Mouse (Mus musculus) liver, embryonic 15.5 days (tissue): Measurements from ENCODE around the gene Pla2g6. TPM values are rescaled to one million over a fixed set of nuclear protein-coding genes. Genes with fewer than 3 reads are reported as not detected.

Experiments
- ATAC-seq: fragments of 200-750 bp; cut with Nextera tagmentation; 2 replicates; pipeline ENCODE4 v1.8.0; 2017; ENCODE audit warnings: moderate number of reproducible peaks, mild to moderate bottlenecking, moderate library complexity; ENCODE audit not compliant: insufficient read depth
- H3K27ac ChIP-seq: fragments of 300-500 bp; sonication (generic); replicated peaks from 2 replicates; pipeline ENCODE4 v1.5.1; 2015; ENCODE audit warnings: mild to moderate bottlenecking, inconsistent platforms
- H3K27me3 ChIP-seq: fragments of 300-500 bp; sonication (generic); 2 replicates; pipeline ENCODE4 v1.6.1; 2015; ENCODE audit warnings: mild to moderate bottlenecking, inconsistent platforms
- H3K36me3 ChIP-seq: fragments of 300-500 bp; sonication (generic); replicated peaks from 2 replicates; pipeline ENCODE4 v1.6.1; 2015; ENCODE audit warnings: moderate library complexity, mild to moderate bottlenecking, inconsistent platforms
- H3K4me1 ChIP-seq: fragments of 300-500 bp; sonication (generic); replicated peaks from 2 replicates; pipeline ENCODE4 v1.6.1; 2015; ENCODE audit warnings: inconsistent platforms
- H3K4me2 ChIP-seq: fragments of 300-500 bp; sonication (generic); 2 replicates; pipeline ENCODE4 v1.6.1; 2015; ENCODE audit warnings: moderate library complexity, mild to moderate bottlenecking, inconsistent platforms
- H3K4me3 ChIP-seq: fragments of 300-500 bp; sonication (generic); replicated peaks from 2 replicates; pipeline ENCODE4 v1.5.1; 2015; ENCODE audit warnings: mild to moderate bottlenecking, inconsistent platforms
- H3K9ac ChIP-seq: fragments of 300-500 bp; sonication (generic); 2 replicates; pipeline ENCODE4 v1.6.1; 2015; ENCODE audit warnings: moderate library complexity, mild to moderate bottlenecking, inconsistent platforms
- H3K9me3 ChIP-seq: fragments of 300-500 bp; sonication (generic); replicated peaks from 2 replicates; pipeline ENCODE4 v1.6.1; 2016; ENCODE audit warnings: inconsistent platforms
- WGBS: fragments of 180-500 bp; shearing (Covaris S2); methylation state at CpG from one replicate; pipeline ENCODE4 v1.1.7; 2015; ENCODE audit warnings: mixed read lengths; ENCODE audit not compliant: insufficient replicate concordance; 5-methylcytosine and 5-hydroxymethylcytosine counted together
- polyA plus RNA-seq: library from polyadenylated mRNA; unstranded; fragments of >200 nt; fragmentation: Nextera tagmentation; extraction: Ambion mirVana; gene quantifications from 2 replicates; pipeline ENCODE4 v1.2.1, GENCODE M21; 2015

Pla2g6 gene
- polyA plus RNA-seq, 1 experiment from 2014 or later: 14.8 TPM

DNA sequence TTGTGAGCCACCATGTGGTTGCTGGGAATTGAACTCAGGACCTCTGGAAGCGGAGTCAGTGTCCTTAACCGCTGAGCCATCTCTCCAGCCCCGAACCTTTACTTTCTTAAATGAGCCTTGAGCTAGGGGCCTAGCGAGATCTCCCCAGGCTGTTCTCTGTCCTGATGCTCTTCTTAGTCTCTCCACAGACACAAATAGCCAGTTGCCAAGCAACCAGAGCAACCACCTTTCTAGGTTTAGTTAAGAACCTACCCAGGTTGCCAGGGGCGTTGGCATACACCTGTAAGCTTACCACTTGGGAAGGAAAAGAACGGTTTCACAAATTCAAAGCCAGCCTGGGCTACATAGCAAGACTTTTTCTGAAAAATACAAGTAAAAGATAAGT, 1.8 kb upstream of the Pla2g6 start:
- whole genome bisulfite sequencing: 83% methylated on average over 6 of the region's 6 CpGs
- Histone ChIP-seq H3K4me1 (peaks cover 56% of the 10 kb centered on the region), H3K27me3 (no peaks in the 10 kb centered on the region), H3K9ac (no peak overlapping the region), H3K36me3 (no peaks in the 10 kb centered on the region), H3K9me3 (no peaks in the 10 kb centered on the region), H3K4me2 (no peak overlapping the region), H3K27ac (no peak overlapping the region), H3K4me3 (no peak overlapping the region)
- ATAC-seq: no peak

DNA sequence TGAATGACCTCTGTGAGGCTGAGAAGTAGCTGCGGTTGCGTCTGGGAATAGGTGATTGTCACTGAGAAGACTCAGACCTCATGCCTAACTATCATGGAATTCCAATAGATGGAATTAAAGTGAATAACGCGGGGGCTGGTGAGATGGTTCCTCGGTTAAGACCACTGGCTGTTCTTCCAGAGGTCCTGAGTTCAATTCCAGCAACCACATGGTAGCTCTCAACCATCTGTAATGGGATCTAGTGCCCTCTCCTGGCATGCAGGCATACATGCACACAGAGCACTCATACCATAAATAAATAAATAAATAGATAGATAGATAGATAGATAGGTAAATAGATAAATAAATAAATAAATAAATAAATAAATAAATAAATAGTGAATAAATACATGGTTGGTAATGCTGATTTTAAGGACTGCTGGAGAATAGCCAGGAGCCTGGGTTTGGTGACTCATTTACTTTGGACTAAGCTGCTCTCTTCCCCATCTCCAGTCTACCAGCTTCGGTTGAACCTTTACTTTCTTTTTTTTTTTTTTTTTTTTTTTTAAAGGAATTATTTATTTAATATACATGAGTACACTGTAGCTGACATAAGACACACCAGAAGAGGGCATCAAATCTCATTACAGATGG, 1.3 kb upstream of the Pla2g6 start:
- no peak overlapping the region for H3K4me2 ChIP-seq
- peaks cover 60% of the 10 kb centered on the region for H3K4me1 ChIP-seq
- H3K9ac ChIP-seq: no peak overlapping the region
- ATAC-seq: no peak
- no peak overlapping the region for H3K4me3 ChIP-seq
- no peaks in the 10 kb centered on the region for H3K9me3 ChIP-seq
- H3K36me3 ChIP-seq: no peaks in the 10 kb centered on the region
- H3K27me3 ChIP-seq: no peaks in the 10 kb centered on the region
- peak overlapping the region; percentile 90; the same call in 1 of the 2 replicates for H3K27ac ChIP-seq
- WGBS: 84% methylated on average over 6 of the region's 6 CpGs

DNA sequence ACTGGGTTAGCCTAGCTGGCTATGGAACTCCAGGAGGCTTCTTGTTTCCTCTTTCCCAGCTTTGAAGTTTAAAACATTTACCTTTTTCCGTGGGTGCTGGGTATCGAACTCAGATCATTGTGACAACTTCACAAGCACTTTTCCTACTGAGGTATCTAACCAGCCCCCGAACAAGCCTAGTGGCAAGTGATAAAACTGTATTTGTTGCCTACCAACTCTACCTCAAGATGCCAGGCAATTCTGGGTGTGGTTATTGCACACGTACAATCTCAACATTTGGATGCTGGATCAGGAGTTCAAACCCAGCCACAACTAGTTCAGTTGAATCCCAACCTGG, 717 bp upstream of the Pla2g6 start:
- Histone ChIP-seq H3K9ac (no peak overlapping the region; the same call in 1 of the 2 replicates), H3K9me3 (no peaks in the 10 kb centered on the region), H3K27ac (peak overlapping the region; percentile 90; the same call in 1 of the 2 replicates), H3K4me1 (peaks cover 62% of the 10 kb centered on the region), H3K27me3 (no peaks in the 10 kb centered on the region), H3K4me2 (peak overlapping the region; percentile 87), H3K36me3 (no peaks in the 10 kb centered on the region), H3K4me3 (peak overlapping the region; percentile 72; the same call in 1 of the 2 replicates)
- no peak for ATAC-seq
- WGBS: 57% methylated on average over 4 of the region's 4 CpGs

DNA sequence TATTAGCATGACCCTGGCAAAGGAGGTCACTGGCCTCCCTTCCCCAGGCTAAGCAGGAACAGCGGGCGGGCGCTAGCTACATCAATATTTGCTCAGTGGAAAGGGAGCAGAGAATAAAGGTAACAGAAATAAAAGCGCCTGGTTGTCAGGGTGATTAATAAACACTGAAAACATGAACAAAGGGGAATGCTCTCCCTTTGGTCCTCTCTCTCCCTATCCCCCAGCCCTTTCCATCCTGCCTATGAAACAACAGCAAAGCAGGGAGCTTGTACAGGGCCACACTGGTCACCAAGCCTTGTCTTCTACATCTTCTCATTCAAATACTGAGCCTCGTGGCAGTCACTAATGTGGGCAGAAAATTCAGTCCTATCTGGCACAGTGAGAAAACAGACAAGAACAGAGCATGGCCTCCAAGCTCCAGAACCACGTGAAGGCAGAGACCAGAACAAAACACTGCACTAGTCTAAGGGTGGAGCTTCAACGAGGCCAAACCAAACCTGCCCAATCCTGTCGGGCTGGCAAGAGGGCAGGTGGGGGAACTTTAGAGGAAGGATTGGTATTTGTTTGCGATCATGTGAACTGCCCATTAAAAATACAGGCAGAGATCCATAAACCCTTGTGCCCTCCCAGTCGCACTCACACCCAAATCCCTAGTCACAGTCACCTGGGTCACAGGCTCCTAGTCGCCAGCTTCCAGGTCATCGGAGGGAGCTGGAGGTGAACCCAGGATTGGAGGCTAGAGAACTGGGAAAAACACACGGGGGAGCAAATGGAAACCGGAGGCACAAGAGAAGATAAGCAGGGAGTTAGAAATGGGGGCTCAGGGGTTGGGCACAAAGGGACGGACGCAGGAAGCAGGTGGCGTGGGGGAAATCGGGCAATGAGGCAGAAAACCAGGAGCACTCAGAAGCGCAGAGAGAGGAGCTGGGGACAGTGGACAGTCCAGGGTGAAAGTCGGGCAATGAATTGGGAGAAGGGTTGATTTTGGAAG, 924 bp downstream of the Pla2g6 start:
- H3K27ac ChIP-seq: peak overlapping the region; percentile 90
- H3K36me3 ChIP-seq: no peaks in the 10 kb centered on the region
- peak; percentile 10 for ATAC-seq
- no peaks in the 10 kb centered on the region for H3K27me3 ChIP-seq
- H3K4me2 ChIP-seq: peak overlapping the region; percentile 87
- WGBS: 15% methylated on average over 20 of the region's 20 CpGs
- H3K4me3 ChIP-seq: peak overlapping the region; percentile 72
- H3K9ac ChIP-seq: peak overlapping the region; percentile 82
- peaks cover 66% of the 10 kb centered on the region for H3K4me1 ChIP-seq
- no peaks in the 10 kb centered on the region for H3K9me3 ChIP-seq

DNA sequence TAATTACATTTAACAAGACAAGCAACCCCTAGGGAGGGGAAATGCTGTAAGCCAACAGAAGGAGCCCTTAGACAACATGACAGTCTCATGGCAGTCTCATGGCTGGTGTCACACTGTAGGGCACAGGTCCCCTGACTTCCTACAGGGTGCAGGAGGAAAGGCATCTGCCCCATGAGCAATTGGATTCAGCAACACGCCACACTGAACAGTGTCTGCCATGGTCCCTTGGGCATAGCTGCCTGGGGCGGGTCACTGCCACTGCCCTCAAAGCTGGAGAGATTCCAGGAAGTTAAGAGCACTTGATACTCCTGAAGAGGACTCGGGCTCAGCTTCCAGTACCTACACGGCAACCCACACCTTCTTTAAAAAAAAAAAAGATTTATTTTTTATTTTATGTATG, 1.9 kb downstream of the Pla2g6 start:
- no peak overlapping the region for H3K9ac ChIP-seq
- 44% methylated on average over 4 of the region's 4 CpGs for WGBS
- H3K36me3 ChIP-seq: no peaks in the 10 kb centered on the region
- ATAC-seq: no peak
- H3K4me1 ChIP-seq: peaks cover 75% of the 10 kb centered on the region
- H3K9me3 ChIP-seq: no peaks in the 10 kb centered on the region
- H3K4me2 ChIP-seq: peak overlapping the region; percentile 87
- 0 out of 2 replicates have a peak overlapping the region, but pooled peaks have one; percentile 24 for H3K27ac ChIP-seq
- H3K4me3 ChIP-seq: peak overlapping the region; percentile 72; the same call in 1 of the 2 replicates
- H3K27me3 ChIP-seq: no peaks in the 10 kb centered on the region

DNA sequence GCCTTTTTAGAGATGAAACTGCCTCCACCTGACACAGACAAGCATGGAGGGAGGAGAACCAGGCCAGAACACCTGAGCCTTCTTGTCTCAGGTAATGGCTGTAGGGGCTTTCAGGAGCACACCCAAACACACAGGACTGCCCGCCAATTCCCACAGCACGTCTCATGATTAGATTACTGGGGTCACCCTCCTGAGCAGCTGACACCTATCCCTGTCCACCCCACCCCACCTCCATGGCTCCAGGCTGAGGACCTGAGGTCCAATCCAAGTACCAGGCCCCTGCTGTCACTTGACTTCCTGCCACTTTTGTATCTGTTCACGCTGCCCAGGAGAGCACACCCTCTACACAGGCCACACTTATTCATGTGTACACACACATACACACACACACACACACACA, 2.4 kb downstream of the Pla2g6 start:
- WGBS: 46% methylated on average over 3 of the region's 3 CpGs
- no peak for ATAC-seq
- Histone ChIP-seq H3K36me3 (no peaks in the 10 kb centered on the region), H3K9ac (no peak overlapping the region), H3K27me3 (no peaks in the 10 kb centered on the region), H3K4me1 (peaks cover 78% of the 10 kb centered on the region), H3K4me2 (no peak overlapping the region), H3K9me3 (no peaks in the 10 kb centered on the region), H3K4me3 (no peak overlapping the region), H3K27ac (no peak overlapping the region)

DNA sequence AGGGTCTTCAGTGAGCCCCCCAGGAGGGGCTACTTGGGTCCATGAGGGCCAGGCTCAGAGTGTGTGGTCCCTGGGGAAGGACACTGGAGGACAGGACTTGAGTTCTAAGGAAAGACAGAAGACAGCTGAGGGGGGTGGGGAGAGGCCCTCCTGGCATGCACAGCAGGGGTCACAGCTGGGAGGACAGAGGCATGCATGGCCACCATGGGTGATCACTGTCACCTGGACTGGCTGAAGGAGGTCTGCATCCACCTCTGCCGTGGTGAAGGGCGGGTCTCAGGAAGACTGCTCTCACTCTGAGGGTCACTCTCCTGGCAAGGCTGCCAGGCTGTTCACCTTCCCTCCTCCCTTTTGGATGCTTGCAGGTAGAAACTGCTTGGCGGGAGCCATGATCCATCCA, 3.8 kb downstream of the Pla2g6 start:
- no peak overlapping the region for H3K4me3 ChIP-seq
- no peaks in the 10 kb centered on the region for H3K9me3 ChIP-seq
- ATAC-seq: no peak
- peak overlapping the region; percentile 76; the same call in 1 of the 2 replicates for H3K27ac ChIP-seq
- H3K9ac ChIP-seq: no peak overlapping the region
- H3K4me2 ChIP-seq: no peak overlapping the region
- H3K36me3 ChIP-seq: peaks cover 4% of the 10 kb centered on the region; the same call in 1 of the 2 replicates
- WGBS: 62% methylated on average over 3 of the region's 3 CpGs
- no peaks in the 10 kb centered on the region for H3K27me3 ChIP-seq
- peaks cover 81% of the 10 kb centered on the region for H3K4me1 ChIP-seq

DNA sequence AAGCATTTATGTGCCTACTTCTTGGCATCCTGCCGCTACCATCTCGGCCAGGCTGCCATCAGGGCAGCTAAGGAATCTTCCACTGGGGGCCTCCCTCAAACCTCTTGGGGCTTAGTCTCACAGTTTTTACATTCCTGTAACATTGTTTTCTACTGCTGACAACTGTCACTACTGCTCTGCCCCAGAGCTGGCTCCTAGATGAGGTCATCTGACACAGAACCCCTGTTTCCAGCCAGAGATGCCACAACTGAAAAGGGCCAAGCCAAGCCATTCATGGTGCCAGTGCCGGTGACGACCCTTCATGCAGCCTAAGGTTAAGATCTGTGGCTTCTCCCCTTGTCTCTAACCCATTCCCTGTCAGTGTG, 4.4 kb downstream of the Pla2g6 start:
- Histone ChIP-seq H3K4me1 (peaks cover 75% of the 10 kb centered on the region), H3K27ac (peak overlapping the region; percentile 76), H3K9ac (no peak overlapping the region), H3K27me3 (no peaks in the 10 kb centered on the region), H3K36me3 (peaks cover 6% of the 10 kb centered on the region; the same call in 1 of the 2 replicates), H3K4me3 (no peak overlapping the region), H3K4me2 (no peak overlapping the region), H3K9me3 (no peaks in the 10 kb centered on the region)
- no peak for ATAC-seq
- WGBS: 70% methylated on average over 4 of the region's 4 CpGs

DNA sequence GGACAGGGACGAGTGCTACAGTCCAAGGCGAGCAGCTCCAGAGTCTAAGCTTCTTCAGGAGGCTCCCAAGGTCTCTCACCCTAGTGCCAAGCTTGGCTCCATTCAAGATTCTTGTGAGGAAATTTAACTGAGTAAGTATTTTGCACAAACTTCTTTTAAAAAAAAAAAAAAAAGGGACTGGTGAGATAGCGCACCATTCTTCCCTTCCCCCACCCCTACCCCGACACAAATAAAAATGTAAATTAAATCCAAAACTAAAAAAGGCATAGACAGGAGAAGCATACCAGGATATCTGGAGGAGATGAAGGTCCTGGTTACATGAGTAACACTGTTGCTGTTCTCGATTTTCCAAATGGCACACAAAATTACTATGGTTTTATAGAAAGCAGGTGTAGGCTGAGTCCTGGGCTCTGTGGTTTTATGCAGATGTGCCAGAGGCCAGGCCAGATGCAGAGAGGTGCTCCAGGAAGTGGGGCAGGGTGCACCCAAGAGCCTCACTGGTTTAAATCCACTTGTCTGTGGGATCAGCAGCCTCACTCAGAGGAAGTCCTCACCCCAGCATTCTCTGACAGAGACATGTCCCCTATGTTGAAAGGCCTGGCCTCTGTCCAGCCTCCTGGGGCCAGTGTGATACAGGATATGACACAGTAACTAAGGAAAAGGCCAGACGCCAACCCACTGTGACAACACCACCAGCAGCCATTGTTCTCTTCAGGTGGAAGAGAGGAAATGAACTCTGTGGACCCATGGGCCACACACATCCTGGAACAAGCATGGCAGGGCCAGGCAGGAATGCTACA, 5.0 kb downstream of the Pla2g6 start:
- WGBS: 55% methylated on average over 6 of the region's 6 CpGs
- H3K36me3 ChIP-seq: peaks cover 6% of the 10 kb centered on the region; the same call in 1 of the 2 replicates
- H3K27me3 ChIP-seq: no peaks in the 10 kb centered on the region
- peaks cover 69% of the 10 kb centered on the region for H3K4me1 ChIP-seq
- no peaks in the 10 kb centered on the region for H3K9me3 ChIP-seq
- no peak overlapping the region for H3K4me3 ChIP-seq
- H3K4me2 ChIP-seq: peak overlapping the region; percentile 30; the same call in 1 of the 2 replicates
- H3K27ac ChIP-seq: peak overlapping the region; percentile 76
- no peak for ATAC-seq
- no peak overlapping the region for H3K9ac ChIP-seq

DNA sequence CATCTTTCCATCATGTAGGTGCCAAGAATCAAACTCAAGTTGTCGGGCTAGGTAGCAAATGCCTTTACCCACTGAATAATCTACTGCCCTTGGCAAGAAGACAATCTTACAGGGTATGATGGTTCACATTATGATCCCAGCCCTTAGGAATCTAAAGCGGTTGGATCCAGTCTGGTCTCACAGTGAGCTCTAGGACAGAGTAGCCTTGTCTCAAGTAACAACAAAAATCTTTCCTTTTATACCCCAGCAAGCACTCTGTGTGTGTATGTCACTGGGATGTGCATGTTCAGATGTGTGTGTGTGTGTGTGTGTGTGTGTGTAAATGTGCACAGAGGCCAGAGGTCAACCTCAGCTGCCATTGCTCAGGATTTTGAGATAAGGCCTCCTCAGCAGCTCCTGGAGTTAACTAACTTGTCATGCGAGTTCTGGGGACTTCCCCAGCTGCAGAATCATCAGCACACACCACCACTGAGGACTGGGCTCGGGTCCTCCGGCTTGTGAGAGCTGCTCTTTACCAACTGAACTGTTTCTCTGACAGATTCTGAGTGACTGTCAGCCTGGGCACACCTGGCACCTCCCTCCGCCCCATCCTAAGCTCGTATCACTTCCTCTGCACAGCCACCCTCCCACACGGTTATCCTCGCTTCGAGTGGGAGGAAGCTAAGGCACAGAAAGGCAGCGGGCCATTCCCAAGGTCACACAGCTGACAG, 5.8 kb downstream of the Pla2g6 start:
- no peak overlapping the region for H3K9ac ChIP-seq
- H3K27ac ChIP-seq: peak overlapping the region; percentile 76
- no peaks in the 10 kb centered on the region for H3K9me3 ChIP-seq
- no peak for ATAC-seq
- peaks cover 9% of the 10 kb centered on the region; the same call in 1 of the 2 replicates for H3K36me3 ChIP-seq
- 43% methylated on average over 11 of the region's 11 CpGs for WGBS
- H3K4me2 ChIP-seq: peak overlapping the region; percentile 30
- no peak overlapping the region for H3K4me3 ChIP-seq
- peaks cover 67% of the 10 kb centered on the region for H3K4me1 ChIP-seq
- no peaks in the 10 kb centered on the region for H3K27me3 ChIP-seq
